Mouse (Mus musculus): ENCODE results near the gene Hoxd9. TPM values are rescaled to one million over a fixed set of nuclear protein-coding genes. Genes with fewer than 3 reads are reported as not detected.

Gene Hoxd9
- polyA plus RNA-seq, 1 experiment from 2014 or later, result 0.34 TPM

GRCm38 (mm10) chr2:74685059-74685603 lies 12.4 kb upstream of the Hoxd9 start:
- Histone ChIP-seq H3K27me3 (ENCODE audit: control insufficient read depth, insufficient read depth, low read length) (peaks cover 51% of the 10 kb centered on the region), H3K9me3 (ENCODE audit: control insufficient read depth, low read length) (no peaks in the 10 kb centered on the region), H3K36me3 (ENCODE audit: control insufficient read depth, insufficient read depth, low read length) (no peaks in the 10 kb centered on the region), H3K9ac (ENCODE audit: low read length) (no peak overlapping the region), H3K27ac (replicated peaks) (no peak overlapping the region), H3K4me1 (replicated peaks; ENCODE audit: control insufficient read depth, insufficient read depth) (no peaks in the 10 kb centered on the region), H3K4me3 (ENCODE audit: low read depth, low read length) (no peak overlapping the region), H3K4me2 (replicated peaks; ENCODE audit: low read depth) (no peak overlapping the region)
- WGBS, result 10% methylated on average over 4 of the region's 4 CpGs
- no peak for TF ChIP-seq CTCF (IDR thresholded peaks at IDR 0.05; ENCODE audit: low read depth)
- ATAC-seq (ENCODE audit: low FRiP score, low TSS enrichment), result no peak
- peak; percentile 4 for DNase-seq (ENCODE audit: low spot score)

GRCm38 (mm10) chr2:74686301-74686987 lies 11.1 kb upstream of the Hoxd9 start:
- TF ChIP-seq EP300 (optimal IDR thresholded peaks at IDR 0.05) (no peak), CTCF (IDR thresholded peaks at IDR 0.05; ENCODE audit: low read depth) (peak; percentile 78)
- no peaks in the 10 kb centered on the region for H3K9me3 ChIP-seq (ENCODE audit: control insufficient read depth, low read length)
- WGBS, result 7% methylated on average over 17 of the region's 17 CpGs
- DNase-seq (ENCODE audit: low spot score) (peak; percentile 72), ATAC-seq (ENCODE audit: low FRiP score, low TSS enrichment) (no peak)
- H3K4me3 ChIP-seq (ENCODE audit: low read depth, low read length), result no peak overlapping the region
- no peak overlapping the region for H3K27ac ChIP-seq (replicated peaks)
- no peak overlapping the region for H3K4me2 ChIP-seq (replicated peaks; ENCODE audit: low read depth)
- H3K9ac ChIP-seq (ENCODE audit: low read length), result no peak overlapping the region
- no peaks in the 10 kb centered on the region for H3K4me1 ChIP-seq (replicated peaks; ENCODE audit: control insufficient read depth, insufficient read depth)
- peaks cover 51% of the 10 kb centered on the region for H3K27me3 ChIP-seq (ENCODE audit: control insufficient read depth, insufficient read depth, low read length)
- H3K36me3 ChIP-seq (ENCODE audit: control insufficient read depth, insufficient read depth, low read length), result no peaks in the 10 kb centered on the region

- H3K4me2 ChIP-seq (replicated peaks; ENCODE audit: low read depth), result no peak overlapping the region
- 1% methylated on average over 27 of the region's 27 CpGs for WGBS
- no peak overlapping the region for H3K4me3 ChIP-seq (ENCODE audit: low read depth, low read length)
These were observed 10.4 kb upstream of the Hoxd9 start for GRCm38 (mm10) chr2:74686988-74687697.

GRCm38 (mm10) chr2:74687698-74688555 lies 9.6 kb upstream of the Hoxd9 start:
- ATAC-seq (ENCODE audit: low FRiP score, low TSS enrichment), result no peak
- peaks cover 50% of the 10 kb centered on the region for H3K27me3 ChIP-seq (ENCODE audit: control insufficient read depth, insufficient read depth, low read length)

More at GRCm38 (mm10) chr2:74686988-74687697, 10.4 kb upstream of the Hoxd9 start:
- no peaks in the 10 kb centered on the region for H3K9me3 ChIP-seq (ENCODE audit: control insufficient read depth, low read length)
- no peak overlapping the region for H3K9ac ChIP-seq (ENCODE audit: low read length)
- ATAC-seq (ENCODE audit: low FRiP score, low TSS enrichment) (no peak), DNase-seq (ENCODE audit: low spot score) (no peak)
- H3K36me3 ChIP-seq (ENCODE audit: control insufficient read depth, insufficient read depth, low read length), result no peaks in the 10 kb centered on the region
- no peak overlapping the region for H3K27ac ChIP-seq (replicated peaks)
- TF ChIP-seq CTCF (IDR thresholded peaks at IDR 0.05; ENCODE audit: low read depth) (no peak), EP300 (optimal IDR thresholded peaks at IDR 0.05) (no peak)
- H3K27me3 ChIP-seq (ENCODE audit: control insufficient read depth, insufficient read depth, low read length), result peaks cover 51% of the 10 kb centered on the region
- no peaks in the 10 kb centered on the region for H3K4me1 ChIP-seq (replicated peaks; ENCODE audit: control insufficient read depth, insufficient read depth)

GRCm38 (mm10) chr2:74688795-74689573 lies 8.5 kb upstream of the Hoxd9 start:
- Histone ChIP-seq H3K9ac (ENCODE audit: low read length) (no peak overlapping the region), H3K36me3 (ENCODE audit: control insufficient read depth, insufficient read depth, low read length) (no peaks in the 10 kb centered on the region), H3K27ac (replicated peaks) (no peak overlapping the region), H3K4me3 (ENCODE audit: low read depth, low read length) (no peak overlapping the region), H3K9me3 (ENCODE audit: control insufficient read depth, low read length) (no peaks in the 10 kb centered on the region), H3K27me3 (ENCODE audit: control insufficient read depth, insufficient read depth, low read length) (peaks cover 47% of the 10 kb centered on the region), H3K4me2 (replicated peaks; ENCODE audit: low read depth) (no peak overlapping the region), H3K4me1 (replicated peaks; ENCODE audit: control insufficient read depth, insufficient read depth) (no peaks in the 10 kb centered on the region)
- 8% methylated on average over 12 of the region's 12 CpGs for WGBS
- TF ChIP-seq CTCF (IDR thresholded peaks at IDR 0.05; ENCODE audit: low read depth), result no peak
- TF ChIP-seq EP300 (optimal IDR thresholded peaks at IDR 0.05), result no peak
- ATAC-seq (ENCODE audit: low FRiP score, low TSS enrichment) (no peak), DNase-seq (ENCODE audit: low spot score) (no peak)

More at GRCm38 (mm10) chr2:74687698-74688555, 9.6 kb upstream of the Hoxd9 start:
- Histone ChIP-seq H3K4me3 (ENCODE audit: low read depth, low read length) (no peak overlapping the region), H3K36me3 (ENCODE audit: control insufficient read depth, insufficient read depth, low read length) (no peaks in the 10 kb centered on the region), H3K9me3 (ENCODE audit: control insufficient read depth, low read length) (no peaks in the 10 kb centered on the region), H3K4me1 (replicated peaks; ENCODE audit: control insufficient read depth, insufficient read depth) (no peaks in the 10 kb centered on the region), H3K9ac (ENCODE audit: low read length) (no peak overlapping the region), H3K27ac (replicated peaks) (no peak overlapping the region), H3K4me2 (replicated peaks; ENCODE audit: low read depth) (no peak overlapping the region)
- TF ChIP-seq CTCF (IDR thresholded peaks at IDR 0.05; ENCODE audit: low read depth) (no peak), EP300 (optimal IDR thresholded peaks at IDR 0.05) (no peak)
- DNase-seq (ENCODE audit: low spot score), result no peak
- WGBS, result 2% methylated on average over 31 of the region's 31 CpGs
